Mouse (Mus musculus) intestine, embryonic 15.5 days (tissue): ENCODE results near the gene 2310061I04Rik. TPM values are rescaled to one million over a fixed set of nuclear protein-coding genes. Genes with fewer than 3 reads are reported as not detected.
A peak's percentile ranks its signal among the peaks of the same experiment; 100 is the strongest.
"Not testable (repeated sequence)": the region's sequence is repeated elsewhere in the genome, so short reads cannot be mapped to it uniquely, and the experiment has no call there.

Experiments
- ATAC-seq: fragments of 200-750 bp; cut with Nextera tagmentation; 2 replicates; pipeline ENCODE4 v1.8.0; 2017; ENCODE audit warnings: moderate TSS enrichment, moderate library complexity
- H3K27ac ChIP-seq: fragments of 300-500 bp; sonication (generic); 2 replicates; pipeline ENCODE4 v1.5.1; 2015; ENCODE audit warnings: mild to moderate bottlenecking, inconsistent platforms
- H3K27me3 ChIP-seq: fragments of 300-500 bp; sonication (generic); replicated peaks from 2 replicates; pipeline ENCODE4 v1.6.1; 2015; ENCODE audit warnings: inconsistent platforms
- H3K36me3 ChIP-seq: fragments of 300-500 bp; sonication (generic); 2 replicates; pipeline ENCODE4 v1.6.1; 2015; ENCODE audit warnings: inconsistent platforms
- H3K4me1 ChIP-seq: fragments of 300-500 bp; sonication (generic); replicated peaks from 2 replicates; pipeline ENCODE4 v1.6.1; 2015; ENCODE audit warnings: inconsistent platforms
- H3K4me2 ChIP-seq: fragments of 300-500 bp; sonication (generic); replicated peaks from 2 replicates; pipeline ENCODE4 v1.6.1; 2015; ENCODE audit warnings: mild to moderate bottlenecking, inconsistent platforms
- H3K4me3 ChIP-seq: fragments of 300-500 bp; sonication (generic); replicated peaks from 2 replicates; pipeline ENCODE4 v1.5.1; 2015; ENCODE audit warnings: inconsistent platforms
- H3K9ac ChIP-seq: fragments of 300-500 bp; sonication (generic); 2 replicates; pipeline ENCODE4 v1.6.1; 2015; ENCODE audit warnings: inconsistent platforms
- H3K9me3 ChIP-seq: fragments of 300-500 bp; sonication (generic); 2 replicates; pipeline ENCODE4 v1.6.1; 2016; ENCODE audit warnings: inconsistent platforms
- WGBS: fragments of 180-500 bp; shearing (Covaris S2); methylation state at CpG from one replicate; pipeline ENCODE4 v1.1.7; 2015; 5-methylcytosine and 5-hydroxymethylcytosine counted together
- polyA plus RNA-seq: library from polyadenylated mRNA; unstranded; fragments of >200 nt; fragmentation: Nextera tagmentation; extraction: Ambion mirVana; gene quantifications from 2 replicates; pipeline ENCODE4 v1.2.1, GENCODE M21; 2015

The 2310061I04Rik gene
- polyA plus RNA-seq = 25.5 and 31.9 TPM in 2 replicates

DNA sequence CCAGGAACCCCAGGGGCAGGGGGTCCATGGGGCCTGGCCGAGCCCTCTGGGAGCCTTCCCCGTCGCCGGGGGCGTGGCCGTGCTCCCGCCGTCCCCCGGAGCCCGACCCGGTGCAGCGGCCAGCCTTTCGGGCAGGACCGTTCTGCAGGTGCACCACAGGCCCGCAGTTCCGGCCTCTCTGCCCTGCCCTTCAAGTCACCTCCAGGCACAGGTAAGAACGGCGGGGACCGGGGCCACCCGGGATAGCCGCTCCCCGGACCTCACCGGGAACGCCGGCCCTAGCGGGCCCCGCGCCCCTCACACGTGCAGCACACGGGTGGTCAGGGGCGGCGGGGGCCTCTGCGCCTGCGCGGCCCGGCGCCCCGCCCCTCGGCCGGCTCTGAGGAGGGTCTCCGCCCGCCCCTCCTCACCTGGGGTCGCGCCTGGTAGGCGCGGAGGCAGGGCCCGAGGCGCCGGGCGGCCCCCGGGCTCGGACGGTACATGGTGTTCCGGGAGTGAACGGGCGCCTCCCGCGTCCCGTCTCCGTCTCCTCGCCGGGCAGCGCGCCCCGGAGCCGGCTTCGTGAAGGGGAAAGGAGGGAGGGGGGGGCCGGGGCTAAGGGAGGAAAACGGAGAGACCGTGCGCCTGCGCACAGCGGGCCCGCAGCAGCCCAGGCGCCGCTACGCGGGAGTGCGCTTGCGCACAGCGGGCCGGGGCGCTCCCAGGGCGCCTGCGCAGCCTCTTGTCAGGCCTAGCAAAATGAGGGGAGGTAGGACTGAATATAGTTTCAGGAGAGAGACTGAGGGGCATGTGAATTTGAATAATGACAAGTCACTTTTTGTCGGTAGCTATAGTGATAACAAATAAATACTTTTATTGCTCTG lies at the start of gene 2310061I04Rik:
TSS of gene 2310061I04Rik (minus strand) at position 651 of the 863 bp plus-strand sequence.
- WGBS = under 1% methylated on average over 84 of the region's 86 CpGs
- Histone ChIP-seq H3K27ac (peak within 1 kb of the TSS; percentile 84), H3K36me3 (peaks cover 10% of the 10 kb centered on the region), H3K4me3 (peak within 1 kb of the TSS; percentile 90), H3K9ac (peak within 1 kb of the TSS; percentile 79), H3K4me1 (peaks cover 14% of the 10 kb centered on the region; the same call in 1 of the 2 replicates), H3K27me3 (no peaks in the 10 kb centered on the region), H3K9me3 (no peaks in the 10 kb centered on the region), H3K4me2 (peak within 1 kb of the TSS; percentile 93)
- ATAC-seq = peak; percentile 96

GRCm38 (mm10) chr17:35939941-35940340 lies 42.7 kb upstream of the 2310061I04Rik start:
- no peaks in the 10 kb centered on the region for H3K36me3 ChIP-seq
- ATAC-seq = no peak
- WGBS = 63% methylated on average over 1 of the region's 1 CpGs
- no peak overlapping the region for H3K4me3 ChIP-seq
- H3K4me1 ChIP-seq = no peaks in the 10 kb centered on the region
- no peak overlapping the region for H3K27ac ChIP-seq
- H3K9me3 ChIP-seq = no peaks in the 10 kb centered on the region
- H3K4me2 ChIP-seq = no peak overlapping the region
- H3K27me3 ChIP-seq = no peaks in the 10 kb centered on the region
- H3K9ac ChIP-seq = no peak overlapping the region

GRCm38 (mm10) chr17:35939108-35939507 lies 41.9 kb upstream of the 2310061I04Rik start:
- Histone ChIP-seq H3K4me1 (no peaks in the 10 kb centered on the region), H3K27me3 (no peaks in the 10 kb centered on the region), H3K9ac (no peak overlapping the region), H3K4me2 (no peak overlapping the region), H3K4me3 (no peak overlapping the region), H3K27ac (no peak overlapping the region), H3K9me3 (no peaks in the 10 kb centered on the region), H3K36me3 (no peaks in the 10 kb centered on the region)
- ATAC-seq = no peak
- WGBS = 61% methylated on average over 2 of the region's 2 CpGs

GRCm38 (mm10) chr17:35937700-35938348 lies 40.6 kb upstream of the 2310061I04Rik start:
- no peak overlapping the region for H3K27ac ChIP-seq
- ATAC-seq = peak; percentile 72
- H3K27me3 ChIP-seq = no peaks in the 10 kb centered on the region
- no peak overlapping the region for H3K4me3 ChIP-seq
- WGBS = 48% methylated on average over 2 of the region's 2 CpGs
- no peaks in the 10 kb centered on the region for H3K4me1 ChIP-seq
- H3K9me3 ChIP-seq = no peaks in the 10 kb centered on the region
- H3K36me3 ChIP-seq = no peaks in the 10 kb centered on the region
- H3K4me2 ChIP-seq = no peak overlapping the region
- H3K9ac ChIP-seq = no peak overlapping the region

GRCm38 (mm10) chr17:35935763-35936162 lies 38.5 kb upstream of the 2310061I04Rik start:
- not testable (repeated sequence) for H3K9me3 ChIP-seq, H3K4me3 ChIP-seq, H3K27me3 ChIP-seq, H3K27ac ChIP-seq, H3K4me2 ChIP-seq, H3K4me1 ChIP-seq, H3K36me3 ChIP-seq, H3K9ac ChIP-seq, ATAC-seq
- WGBS = 82% methylated on average over 14 of the region's 14 CpGs

DNA sequence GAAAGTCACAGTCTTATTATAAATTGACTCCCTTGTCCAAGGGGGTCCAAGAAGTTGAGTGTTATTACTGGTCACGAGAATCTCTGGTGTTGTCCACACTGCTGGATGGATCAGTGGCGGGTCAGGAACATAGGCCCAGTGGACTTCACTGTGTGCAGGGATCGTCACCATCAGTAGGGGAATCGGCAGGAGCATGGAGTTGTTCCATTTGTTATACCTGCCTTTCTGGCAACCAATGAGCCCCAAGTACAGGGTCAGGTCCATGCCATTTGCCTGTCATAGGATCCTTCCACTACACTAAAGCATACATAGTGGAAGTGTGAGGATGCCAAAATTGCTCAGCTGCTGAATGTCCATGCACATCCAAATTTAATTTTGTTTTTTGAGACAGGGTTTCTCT lies 35.4 kb upstream of the 2310061I04Rik start:
- ATAC-seq = no peak
- WGBS = 90% methylated on average over 4 of the region's 4 CpGs
- Histone ChIP-seq H3K27me3 (no peaks in the 10 kb centered on the region), H3K4me1 (no peaks in the 10 kb centered on the region), H3K36me3 (peaks cover 32% of the 10 kb centered on the region), H3K4me2 (no peak overlapping the region), H3K27ac (no peak overlapping the region), H3K9ac (no peak overlapping the region), H3K9me3 (no peaks in the 10 kb centered on the region), H3K4me3 (no peak overlapping the region)

DNA sequence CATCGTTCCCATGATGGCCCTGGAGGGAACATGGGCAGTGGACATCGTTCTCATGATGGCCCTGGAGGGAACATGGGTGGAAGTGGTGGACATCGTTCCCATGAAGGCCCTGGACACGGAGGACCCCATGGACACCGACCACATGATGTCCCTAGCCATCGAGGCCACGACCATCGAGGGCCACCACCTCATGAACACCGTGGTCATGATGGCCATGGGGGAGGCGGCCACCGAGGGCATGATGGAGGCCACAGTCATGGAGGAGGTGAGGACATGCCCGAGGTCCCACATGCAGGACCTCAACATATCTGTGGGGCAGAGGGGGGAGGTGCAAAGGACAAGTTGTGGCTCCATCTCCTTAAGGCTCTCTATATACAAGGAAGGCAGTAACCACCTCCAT lies 33.4 kb upstream of the 2310061I04Rik start:
- H3K36me3 ChIP-seq = peaks cover 43% of the 10 kb centered on the region
- peak; percentile 16; the same call in 1 of the 2 replicates for ATAC-seq
- H3K27me3 ChIP-seq = no peaks in the 10 kb centered on the region
- H3K4me3 ChIP-seq = no peak overlapping the region
- no peak overlapping the region for H3K4me2 ChIP-seq
- no peaks in the 10 kb centered on the region for H3K9me3 ChIP-seq
- H3K27ac ChIP-seq = no peak overlapping the region
- 93% methylated on average over 12 of the region's 12 CpGs for WGBS
- H3K4me1 ChIP-seq = no peaks in the 10 kb centered on the region
- H3K9ac ChIP-seq = no peak overlapping the region

DNA sequence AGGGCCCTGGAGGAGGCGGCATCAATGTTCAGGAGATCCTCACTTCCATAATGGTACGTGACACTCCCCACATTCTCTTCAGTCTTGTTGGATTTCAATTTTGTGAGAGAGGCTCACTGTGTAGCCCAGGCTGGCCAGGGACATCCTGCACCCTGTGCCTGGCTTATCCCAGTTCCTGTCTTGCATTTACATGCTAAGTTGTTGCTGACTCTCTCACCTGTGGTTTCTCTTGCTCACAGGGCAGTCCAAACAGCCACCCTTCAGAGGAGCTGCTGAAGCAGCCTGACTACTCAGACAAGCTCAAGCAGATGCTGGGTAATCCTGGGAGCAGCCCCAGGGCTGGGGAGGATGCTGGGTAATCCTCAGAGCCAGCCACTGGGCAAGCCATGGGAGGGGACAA lies 32.3 kb upstream of the 2310061I04Rik start:
- 98% methylated on average over 2 of the region's 2 CpGs for WGBS
- no peak overlapping the region for H3K4me3 ChIP-seq
- no peak overlapping the region for H3K27ac ChIP-seq
- no peak overlapping the region for H3K9ac ChIP-seq
- no peaks in the 10 kb centered on the region for H3K27me3 ChIP-seq
- peaks cover 47% of the 10 kb centered on the region for H3K36me3 ChIP-seq
- ATAC-seq = no peak
- H3K9me3 ChIP-seq = no peaks in the 10 kb centered on the region
- no peaks in the 10 kb centered on the region for H3K4me1 ChIP-seq
- H3K4me2 ChIP-seq = no peak overlapping the region

GRCm38 (mm10) chr17:35927471-35927870 lies 30.2 kb upstream of the 2310061I04Rik start:
- Histone ChIP-seq H3K27me3 (no peaks in the 10 kb centered on the region), H3K9me3 (no peaks in the 10 kb centered on the region), H3K4me2 (no peak overlapping the region), H3K27ac (no peak overlapping the region), H3K9ac (no peak overlapping the region), H3K4me3 (no peak overlapping the region), H3K36me3 (peaks cover 58% of the 10 kb centered on the region), H3K4me1 (no peaks in the 10 kb centered on the region)
- ATAC-seq = peak; percentile 33; the same call in 1 of the 2 replicates
- 40% methylated on average over 1 of the region's 1 CpGs for whole genome bisulfite sequencing

DNA sequence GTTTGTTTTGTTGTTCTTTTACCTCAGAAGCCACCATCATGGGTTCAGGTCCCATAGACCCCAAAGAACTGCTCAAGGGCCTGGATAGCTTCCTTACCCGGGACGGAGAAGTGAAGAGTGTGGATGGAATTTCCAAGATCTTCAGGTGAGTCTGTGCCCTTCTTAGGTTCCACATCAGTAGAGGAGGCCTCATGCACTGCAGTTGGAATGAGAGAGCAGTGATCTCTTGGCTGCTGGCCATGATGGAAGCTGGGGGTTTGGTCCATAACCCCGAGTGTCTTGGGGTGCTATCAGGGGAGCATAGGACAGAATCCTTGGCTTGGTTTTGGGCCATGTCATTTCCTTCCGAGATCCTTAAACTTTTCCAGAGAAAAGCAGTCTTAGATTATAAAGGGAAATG lies 26.1 kb upstream of the 2310061I04Rik start:
- H3K36me3 ChIP-seq = peaks cover 33% of the 10 kb centered on the region
- no peak overlapping the region for H3K27ac ChIP-seq
- no peak overlapping the region for H3K4me2 ChIP-seq
- no peak overlapping the region for H3K9ac ChIP-seq
- peaks cover 19% of the 10 kb centered on the region for H3K4me1 ChIP-seq
- no peaks in the 10 kb centered on the region for H3K27me3 ChIP-seq
- no peak for ATAC-seq
- WGBS = 95% methylated on average over 4 of the region's 4 CpGs
- no peak overlapping the region for H3K4me3 ChIP-seq
- no peaks in the 10 kb centered on the region for H3K9me3 ChIP-seq

GRCm38 (mm10) chr17:35922566-35922965 lies 25.3 kb upstream of the 2310061I04Rik start:
- H3K36me3 ChIP-seq = peaks cover 26% of the 10 kb centered on the region
- no peak overlapping the region for H3K4me3 ChIP-seq
- H3K27ac ChIP-seq = no peak overlapping the region
- H3K4me1 ChIP-seq = peaks cover 19% of the 10 kb centered on the region
- ATAC-seq = no peak
- H3K9me3 ChIP-seq = no peaks in the 10 kb centered on the region
- no peaks in the 10 kb centered on the region for H3K27me3 ChIP-seq
- H3K4me2 ChIP-seq = no peak overlapping the region
- WGBS = 79% methylated on average over 3 of the region's 3 CpGs
- H3K9ac ChIP-seq = no peak overlapping the region

GRCm38 (mm10) chr17:35921710-35922109 lies 24.5 kb upstream of the 2310061I04Rik start:
- ATAC-seq = no peak
- Histone ChIP-seq H3K9ac (no peak overlapping the region), H3K4me3 (no peak overlapping the region), H3K27me3 (no peaks in the 10 kb centered on the region), H3K27ac (no peak overlapping the region), H3K4me2 (no peak overlapping the region), H3K9me3 (no peaks in the 10 kb centered on the region), H3K4me1 (peaks cover 19% of the 10 kb centered on the region), H3K36me3 (peaks cover 22% of the 10 kb centered on the region)
- WGBS = 82% methylated on average over 4 of the region's 4 CpGs
